Mouse (Mus musculus): ENCODE measurements around the gene Bsn. TPM values are rescaled to one million over a fixed set of nuclear protein-coding genes. Genes with fewer than 3 reads are reported as not detected.
"Not testable (repeated sequence)": the region's sequence is repeated elsewhere in the genome, so short reads cannot be mapped to it uniquely, and the experiment has no call there.

Bsn gene
- total RNA-seq, 2 experiments from 2014 or later, result 203 to 219 TPM

GRCm38 (mm10) chr9:108153516-108154448 lies 36.4 kb downstream of the Bsn start:
- DNase-seq (ENCODE audit: low spot score in 2 of 2), result peak; percentile 58 to 69

- no peak for DNase-seq (ENCODE audit: low spot score in 2 of 2)
These were observed 39.7 kb downstream of the Bsn start for GRCm38 (mm10) chr9:108150486-108150885.

- no peak for DNase-seq (ENCODE audit: low spot score in 2 of 2)
These were observed 40.4 kb downstream of the Bsn start for GRCm38 (mm10) chr9:108149817-108150216.

GRCm38 (mm10) chr9:108147606-108148005 lies 42.6 kb downstream of the Bsn start:
- DNase-seq (ENCODE audit: low spot score in 2 of 2), result no peak

- no peak for DNase-seq (ENCODE audit: low spot score in 2 of 2)
These were observed 43.7 kb downstream of the Bsn start for GRCm38 (mm10) chr9:108146451-108146850.

GRCm38 (mm10) chr9:108145740-108146139 lies 44.4 kb downstream of the Bsn start:
- DNase-seq (ENCODE audit: low spot score in 2 of 2), result no peak

GRCm38 (mm10) chr9:108144371-108145270 lies 45.6 kb downstream of the Bsn start:
- DNase-seq (ENCODE audit: low spot score in 2 of 2), result no peak

GRCm38 (mm10) chr9:108143470-108143869 lies 46.7 kb downstream of the Bsn start:
- no peak for DNase-seq (ENCODE audit: low spot score in 2 of 2)

- DNase-seq (ENCODE audit: low spot score in 2 of 2), result no peak
These were observed 48.8 kb downstream of the Bsn start for GRCm38 (mm10) chr9:108141387-108141786.

GRCm38 (mm10) chr9:108139963-108140695 lies 50.1 kb downstream of the Bsn start:
- no peak for DNase-seq (ENCODE audit: low spot score in 2 of 2)

GRCm38 (mm10) chr9:108139169-108139962 lies 50.8 kb downstream of the Bsn start:
- DNase-seq (ENCODE audit: low spot score in 2 of 2), result no peak

GRCm38 (mm10) chr9:108138118-108138517 lies 52.1 kb downstream of the Bsn start:
- DNase-seq (ENCODE audit: low spot score in 2 of 2), result no peak

- peak; percentile 65 to 86 for DNase-seq (ENCODE audit: low spot score in 2 of 2)
These were observed 52.7 kb downstream of the Bsn start for GRCm38 (mm10) chr9:108137523-108137922.

GRCm38 (mm10) chr9:108136930-108137462 lies 53.2 kb downstream of the Bsn start:
- DNase-seq (ENCODE audit: low spot score in 2 of 2), result peak in 1 of 2 experiments; percentile 37

GRCm38 (mm10) chr9:108136225-108136624 lies 54.0 kb downstream of the Bsn start:
- DNase-seq (ENCODE audit: low spot score in 2 of 2), result no peak

- DNase-seq (ENCODE audit: low spot score in 2 of 2), result not testable (repeated sequence)
These were observed 54.5 kb downstream of the Bsn start for GRCm38 (mm10) chr9:108135679-108136078.

GRCm38 (mm10) chr9:108133478-108133877 lies 56.7 kb downstream of the Bsn start:
- no peak for DNase-seq (ENCODE audit: low spot score in 2 of 2)

GRCm38 (mm10) chr9:108132373-108132772 lies 57.8 kb downstream of the Bsn start:
- no peak for DNase-seq (ENCODE audit: low spot score in 2 of 2)

- DNase-seq (ENCODE audit: low spot score in 2 of 2), result no peak
These were observed 58.7 kb downstream of the Bsn start for GRCm38 (mm10) chr9:108131502-108131901.
